Mouse (Mus musculus) CD4-positive, CD25-positive, alpha-beta regulatory T cell, adult 2 months (primary cell): ENCODE data around the gene Rbm11.

Source experiments
- DNase-seq: peaks from one replicate; pipeline ENCODE4 v3.0.0-alpha.2; 2012; ENCODE audit warnings: low read depth, low spot score

The Rbm11 gene

GRCm38 (mm10) chr16:75592671-75593500 lies at the start of gene Rbm11:
Rbm11 (plus strand) TSS chr16:75592844.
- DNase-seq, result peak; percentile 86

GRCm38 (mm10) chr16:75545310-75545709 lies 47.3 kb upstream of the Rbm11 start:
- no peak for DNase-seq

GRCm38 (mm10) chr16:75562910-75563309 lies 29.7 kb upstream of the Rbm11 start:
- DNase-seq, result no peak

GRCm38 (mm10) chr16:75582279-75582678 lies 10.4 kb upstream of the Rbm11 start:
- no peak for DNase-seq

- DNase-seq, result no peak
Observed at GRCm38 (mm10) chr16:75585961-75586360, 6.7 kb upstream of the Rbm11 start, which contains the start of gene Lipi. Lipi (minus strand) TSS chr16:75586061.

- DNase-seq, result no peak
Observed at GRCm38 (mm10) chr16:75586466-75586865, 6.2 kb upstream of the Rbm11 start.

GRCm38 (mm10) chr16:75593501-75594183 lies 998 bp downstream of the Rbm11 start:
- peak; percentile 18 for DNase-seq

- DNase-seq, result peak; percentile 24
Observed at GRCm38 (mm10) chr16:75606415-75606814, 13.8 kb downstream of the Rbm11 start.

GRCm38 (mm10) chr16:75612561-75612960 lies 19.9 kb downstream of the Rbm11 start:
- DNase-seq, result no peak

GRCm38 (mm10) chr16:75617651-75618349 lies 25.2 kb downstream of the Rbm11 start:
- peak; percentile 71 for DNase-seq

- no peak for DNase-seq
Observed at GRCm38 (mm10) chr16:75627862-75628261, 35.2 kb downstream of the Rbm11 start.
